Mouse (Mus musculus) myocyte (in vitro differentiated cells): Measurements from ENCODE around the gene Capn5. TPM values are rescaled to one million over a fixed set of nuclear protein-coding genes. Genes with fewer than 3 reads are reported as not detected.

ENCODE experiments used
- H3K27me3 ChIP-seq: one replicate; pipeline ENCODE4 v1.6.1; 2011; ENCODE audit not compliant: control insufficient read depth, insufficient read depth, insufficient read length
- H3K36me3 ChIP-seq: one replicate; pipeline ENCODE4 v1.6.1; 2011; ENCODE audit not compliant: control insufficient read depth, insufficient read depth
- H3K4me2 ChIP-seq: one replicate; pipeline ENCODE4 v1.6.1; 2011; ENCODE audit warnings: low read depth, control low read depth
- H3K4me3 ChIP-seq: one replicate; pipeline ENCODE4 v1.5.1; 2011; ENCODE audit warnings: mild to moderate bottlenecking, control low read depth, moderate library complexity
- H3K79me2 ChIP-seq: one replicate; pipeline ENCODE4 v1.6.1; 2011; ENCODE audit not compliant: control insufficient read depth, insufficient read depth
- H3ac ChIP-seq: one replicate; pipeline ENCODE4 v1.6.1; 2011; ENCODE audit not compliant: control insufficient read depth, insufficient read length
- CEBPB ChIP-seq: IDR thresholded peaks from 2 replicates; pipeline ENCODE4 v1.6.1; 2011; ENCODE audit warnings: mild to moderate bottlenecking, moderate library complexity; ENCODE audit not compliant: poor library complexity, insufficient read depth, severe bottlenecking
- E2F4 ChIP-seq: IDR thresholded peaks from one replicate; pipeline ENCODE4 v1.6.1; 2011; ENCODE audit warnings: mild to moderate bottlenecking, control low read depth, moderate library complexity; ENCODE audit not compliant: insufficient read depth
- MAX ChIP-seq: IDR thresholded peaks from one replicate; pipeline ENCODE4 v1.6.1; 2011; ENCODE audit warnings: low read depth, mild to moderate bottlenecking, control low read depth
- MYOD1 ChIP-seq, 3 experiments: IDR thresholded peaks; one replicate each; pipeline ENCODE4 v1.6.1; 2011; ENCODE audit warnings: control low read depth in 2 of 3, low read depth in 2 of 3, mild to moderate bottlenecking in 2 of 3, moderate library complexity in 1 of 3; ENCODE audit not compliant: insufficient read length in 2 of 3, control insufficient read depth in 1 of 3
- MYOG ChIP-seq, 3 experiments: IDR thresholded peaks; one replicate each; pipeline ENCODE4 v1.6.1; 2011; ENCODE audit warnings: control low read depth in 2 of 3, low read depth in 2 of 3, mild to moderate bottlenecking in 2 of 3; ENCODE audit not compliant: insufficient read length in 2 of 3, control insufficient read depth in 1 of 3, insufficient read depth in 1 of 3
- POLR2A ChIP-seq: IDR thresholded peaks from one replicate; pipeline ENCODE4 v1.6.1; 2011; ENCODE audit warnings: low read depth, mild to moderate bottlenecking, control low read depth, moderate library complexity; ENCODE audit not compliant: insufficient read length
- POLR2AphosphoS2 ChIP-seq: IDR thresholded peaks from one replicate; pipeline ENCODE4 v1.6.1; 2011; ENCODE audit warnings: low read depth, control low read depth; ENCODE audit not compliant: insufficient read length
- REST ChIP-seq: IDR thresholded peaks from one replicate; pipeline ENCODE4 v1.6.1; 2011; ENCODE audit warnings: mild to moderate bottlenecking, control low read depth, moderate library complexity; ENCODE audit not compliant: insufficient read depth, insufficient read length
- SRF ChIP-seq: IDR thresholded peaks from one replicate; pipeline ENCODE4 v1.6.1; 2011; ENCODE audit warnings: low read depth; ENCODE audit not compliant: control insufficient read depth, insufficient read length
- TCF12 ChIP-seq: IDR thresholded peaks from one replicate; pipeline ENCODE4 v1.6.1; 2011; ENCODE audit warnings: mild to moderate bottlenecking, control low read depth; ENCODE audit not compliant: poor library complexity, insufficient read depth, severe bottlenecking
- TCF3 ChIP-seq: IDR thresholded peaks from one replicate; pipeline ENCODE4 v1.6.1; 2011; ENCODE audit warnings: low read depth, control low read depth; ENCODE audit not compliant: insufficient read length
- USF1 ChIP-seq: IDR thresholded peaks from one replicate; pipeline ENCODE4 v1.6.1; 2011; ENCODE audit warnings: low read depth, mild to moderate bottlenecking, control low read depth, moderate library complexity
- polyA plus RNA-seq: library from polyadenylated mRNA; unstranded; fragments of >200 nt; fragmentation: generic; extraction: Trizol; gene quantifications from one replicate; pipeline ENCODE4 v1.2.1, GENCODE M21; 2012; ENCODE audit warnings: missing spikeins

The Capn5 gene
- polyA plus RNA-seq, 1 experiment: 6.2 TPM

DNA sequence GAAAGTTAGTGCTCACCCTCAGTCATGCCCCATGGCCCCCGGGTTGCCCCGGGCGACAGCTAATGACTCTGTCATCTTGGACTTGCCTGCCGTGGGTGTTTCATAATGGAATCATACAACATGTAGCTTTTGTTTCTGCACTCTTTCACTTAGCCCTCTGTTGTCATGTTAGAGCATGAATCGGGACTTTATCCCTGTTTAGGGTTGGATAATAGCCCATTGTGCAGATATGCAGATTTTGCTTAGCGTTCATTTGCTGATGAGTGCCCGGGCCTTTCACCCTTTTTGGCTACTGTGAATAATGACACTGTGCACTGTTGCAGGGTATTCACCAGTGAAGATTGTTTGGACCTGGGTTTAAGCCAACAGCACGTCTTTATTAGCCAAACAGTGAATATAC is 8.6 kb upstream of the Capn5 start:
- Histone ChIP-seq H3K4me2 (no peak overlapping the region), H3K36me3 (no peaks in the 10 kb centered on the region), H3K79me2 (no peaks in the 10 kb centered on the region), H3ac (no peak overlapping the region), H3K4me3 (no peak overlapping the region), H3K27me3 (peaks cover 1% of the 10 kb centered on the region)
- TF ChIP-seq MYOD1 (IDR thresholded peaks at IDR 0.05; ENCODE audit: control insufficient read depth in 1 of 3, insufficient read length in 2 of 3, low read depth in 2 of 3) (no peak), REST (no peak), MAX (no peak), POLR2AphosphoS2 (no peak), POLR2A (no peak), SRF (no peak), TCF3 (no peak), E2F4 (no peak), TCF12 (no peak)

DNA sequence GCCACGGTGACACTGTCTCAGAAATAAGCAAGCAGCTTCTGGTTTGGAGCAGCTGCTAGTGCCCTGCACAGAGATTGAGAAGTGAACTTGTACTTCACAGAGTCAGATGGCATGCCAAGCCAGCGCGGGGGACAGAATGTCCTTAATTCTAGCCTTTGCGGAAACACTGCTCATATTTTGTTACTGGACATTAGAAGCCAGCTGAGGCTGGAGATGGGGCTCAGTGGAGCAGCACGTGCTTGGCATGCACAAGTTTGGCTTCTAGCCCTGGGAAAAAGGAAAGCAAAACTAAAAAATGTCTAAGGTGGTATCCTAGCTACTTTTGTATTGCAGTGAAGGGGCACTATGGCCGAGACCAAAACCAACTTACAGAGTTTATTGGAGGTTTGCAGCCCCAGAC is 7.3 kb upstream of the Capn5 start:
- no peaks in the 10 kb centered on the region for H3K36me3 ChIP-seq
- no peak for TF ChIP-seq TCF12
- no peak for TF ChIP-seq E2F4
- H3ac ChIP-seq: no peak overlapping the region
- H3K79me2 ChIP-seq: no peaks in the 10 kb centered on the region
- no peaks in the 10 kb centered on the region for H3K27me3 ChIP-seq
- no peak overlapping the region for H3K4me3 ChIP-seq
- H3K4me2 ChIP-seq: no peak overlapping the region

DNA sequence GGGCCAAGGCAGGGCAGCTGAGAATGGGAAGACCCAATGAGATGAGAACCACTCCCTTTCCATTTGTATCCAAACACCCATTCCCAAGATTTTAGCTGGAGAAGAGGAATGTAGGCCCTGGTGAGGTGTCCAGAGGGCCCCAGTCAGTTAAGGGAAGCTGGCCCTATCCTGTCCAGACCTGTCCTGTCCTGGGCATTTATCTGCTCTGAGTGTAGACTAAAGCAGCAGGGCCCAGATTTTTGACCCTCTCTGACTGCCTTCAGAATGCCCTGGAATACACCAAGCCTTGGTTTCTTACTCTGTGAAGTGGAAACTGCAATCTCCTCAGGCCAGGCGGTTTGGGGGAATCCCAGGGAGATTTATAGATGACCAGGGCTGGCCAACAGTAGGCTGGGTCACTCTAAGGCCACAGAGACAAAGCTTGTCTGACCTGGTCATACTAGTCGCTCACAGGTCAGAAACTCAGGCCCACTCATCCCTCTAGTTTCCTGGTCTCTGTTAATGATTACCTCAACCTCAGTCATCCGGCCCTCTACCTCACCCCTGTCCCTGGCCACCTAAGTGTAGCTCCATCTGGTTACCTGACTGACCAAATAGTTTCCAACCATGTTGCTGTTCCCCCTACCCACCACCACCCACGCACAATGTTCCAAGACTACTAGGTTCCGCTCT is 622 bp upstream of the Capn5 start:
- Histone ChIP-seq H3K27me3 (no peaks in the 10 kb centered on the region), H3K36me3 (no peaks in the 10 kb centered on the region), H3K4me2 (peak overlapping the region; percentile 56), H3ac (peak overlapping the region; percentile 69), H3K79me2 (no peaks in the 10 kb centered on the region), H3K4me3 (peak overlapping the region; percentile 37)
- no peak for TF ChIP-seq MYOD1 (IDR thresholded peaks at IDR 0.05; ENCODE audit: control insufficient read depth in 1 of 3, insufficient read length in 2 of 3, low read depth in 2 of 3)
- TF ChIP-seq TCF3: no peak
- TF ChIP-seq CEBPB: no peak
- TF ChIP-seq TCF12: no peak
- no peak for TF ChIP-seq SRF
- no peak for TF ChIP-seq E2F4
- TF ChIP-seq POLR2AphosphoS2: no peak
- TF ChIP-seq POLR2A: no peak
- TF ChIP-seq REST: no peak
- no peak for TF ChIP-seq USF1
- TF ChIP-seq MAX: no peak
- no peak for TF ChIP-seq MYOG (IDR thresholded peaks at IDR 0.05; ENCODE audit: control insufficient read depth in 1 of 3, insufficient read depth in 1 of 3, insufficient read length in 2 of 3, low read depth in 2 of 3)

DNA sequence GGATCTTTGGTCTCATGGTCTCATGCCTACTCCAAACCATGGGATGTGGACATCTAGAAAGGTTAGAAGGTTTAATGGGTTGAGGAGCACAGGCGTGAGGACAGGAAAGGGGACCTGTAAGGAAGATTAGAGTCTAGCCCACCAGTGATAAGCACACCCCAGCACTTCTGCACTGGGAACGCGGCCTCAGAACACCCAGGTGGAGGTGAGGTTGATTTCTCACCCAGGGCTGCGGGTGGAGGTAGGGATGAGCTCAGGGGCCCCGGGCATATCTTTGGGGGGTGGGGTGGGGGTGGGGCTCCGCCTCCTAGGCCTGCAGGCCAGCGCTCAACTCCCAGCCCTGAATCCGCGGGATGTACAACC is 527 bp downstream of the Capn5 start:
- TF ChIP-seq E2F4 (no peak), USF1 (no peak), REST (no peak), MYOD1 (IDR thresholded peaks at IDR 0.05; ENCODE audit: control insufficient read depth in 1 of 3, insufficient read length in 2 of 3, low read depth in 2 of 3) (no peak), SRF (no peak), CEBPB (no peak), MYOG (IDR thresholded peaks at IDR 0.05; ENCODE audit: control insufficient read depth in 1 of 3, insufficient read depth in 1 of 3, insufficient read length in 2 of 3, low read depth in 2 of 3) (no peak), TCF3 (no peak), POLR2AphosphoS2 (no peak), MAX (no peak), TCF12 (no peak), POLR2A (no peak)
- Histone ChIP-seq H3K4me2 (peak overlapping the region; percentile 67), H3K36me3 (no peaks in the 10 kb centered on the region), H3K27me3 (no peaks in the 10 kb centered on the region), H3ac (peak overlapping the region; percentile 69), H3K79me2 (no peaks in the 10 kb centered on the region), H3K4me3 (peak overlapping the region; percentile 37)

DNA sequence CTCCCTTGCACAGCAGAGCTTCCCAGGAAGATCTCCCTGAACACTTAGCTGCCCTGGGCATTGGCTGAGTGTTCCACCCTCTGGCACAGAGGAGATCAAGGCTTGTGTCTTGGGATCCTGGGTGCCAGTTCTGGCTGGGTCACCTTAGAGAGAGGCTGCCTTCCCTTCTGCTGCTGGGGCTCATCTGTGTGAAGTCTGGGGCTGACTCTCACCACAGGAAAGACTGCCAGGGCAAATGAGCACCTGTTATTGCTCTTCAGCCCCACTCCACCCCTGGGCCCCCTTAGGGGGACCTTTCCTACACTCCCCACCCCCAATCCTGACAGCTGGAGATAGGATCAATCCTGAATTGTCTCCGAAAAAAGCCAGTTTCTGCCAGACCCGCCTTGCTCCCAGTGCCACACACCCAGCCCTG is 996 bp downstream of the Capn5 start:
- Histone ChIP-seq H3K79me2 (no peaks in the 10 kb centered on the region), H3K4me3 (peak overlapping the region; percentile 37), H3ac (no peak overlapping the region), H3K27me3 (no peaks in the 10 kb centered on the region), H3K36me3 (no peaks in the 10 kb centered on the region), H3K4me2 (peak overlapping the region; percentile 67)
- no peak for TF ChIP-seq TCF12
- TF ChIP-seq MYOD1 (IDR thresholded peaks at IDR 0.05; ENCODE audit: control insufficient read depth in 1 of 3, insufficient read length in 2 of 3, low read depth in 2 of 3): no peak
- no peak for TF ChIP-seq POLR2AphosphoS2
- TF ChIP-seq SRF: no peak
- TF ChIP-seq CEBPB: no peak
- TF ChIP-seq MAX: no peak
- no peak for TF ChIP-seq E2F4
- TF ChIP-seq USF1: no peak
- TF ChIP-seq MYOG (IDR thresholded peaks at IDR 0.05; ENCODE audit: control insufficient read depth in 1 of 3, insufficient read depth in 1 of 3, insufficient read length in 2 of 3, low read depth in 2 of 3): no peak
- TF ChIP-seq REST: no peak
- TF ChIP-seq POLR2A: no peak
- TF ChIP-seq TCF3: no peak
